Mouse (Mus musculus) heart, adult 8-10 months (tissue): ENCODE data around the gene Fbxl20. TPM values are rescaled to one million over a fixed set of nuclear protein-coding genes. Genes with fewer than 3 reads are reported as not detected.

ENCODE experiments used
- DNase-seq: peaks from one replicate; pipeline ENCODE4 v3.0.0; 2022; ENCODE audit warnings: low spot score
- total RNA-seq, 4 experiments: library from RNA; stranded (reverse); gene quantifications; 2 replicates each; pipeline ENCODE4 v1.2.4; 2022

The Fbxl20 gene
- total RNA-seq, 4 experiments from 2014 or later = 16.6 to 22.3 (median 18.8) TPM

- DNase-seq = no peak
Measured at GRCm38 (mm10) chr11:98049672-98050519, 100.3 kb downstream of the Fbxl20 start.

GRCm38 (mm10) chr11:98047745-98048144 lies 102.5 kb downstream of the Fbxl20 start:
- no peak for DNase-seq

GRCm38 (mm10) chr11:98046466-98046865 lies 103.7 kb downstream of the Fbxl20 start:
- DNase-seq = no peak

GRCm38 (mm10) chr11:98045596-98045995 lies 104.6 kb downstream of the Fbxl20 start:
- DNase-seq = no peak

- DNase-seq = no peak
Measured at GRCm38 (mm10) chr11:98044074-98044473, 106.1 kb downstream of the Fbxl20 start.

- no peak for DNase-seq
Measured at GRCm38 (mm10) chr11:98042741-98043140, 107.5 kb downstream of the Fbxl20 start.

- no peak for DNase-seq
Measured at GRCm38 (mm10) chr11:98040975-98041374, 109.2 kb downstream of the Fbxl20 start.

- DNase-seq = no peak
Measured at GRCm38 (mm10) chr11:98037871-98038270, 112.3 kb downstream of the Fbxl20 start.

GRCm38 (mm10) chr11:98035977-98036377 lies 114.2 kb downstream of the Fbxl20 start:
- no peak for DNase-seq

- DNase-seq = no peak
Measured at GRCm38 (mm10) chr11:98034840-98035239, 115.4 kb downstream of the Fbxl20 start.

- no peak for DNase-seq
Measured at GRCm38 (mm10) chr11:98034061-98034460, 116.1 kb downstream of the Fbxl20 start.

Other genes with a start within 250 kb of the Fbxl20 start
- gene Plxdc1, start 164.0 kb downstream of the Fbxl20 start, total RNA-seq = 1 to 10 TPM; 2.7 to 4.5 (median 3.4) TPM
- under 1 TPM; 0.22 to 0.87 (median 0.45) TPM for gene Arl5c, start 154.2 kb downstream of the Fbxl20 start, total RNA-seq
- 1 to 10 TPM; 6.2 to 8.5 (median 6.5) TPM for gene Cacnb1, start 127.4 kb downstream of the Fbxl20 start, total RNA-seq
- 100 to 1,000 TPM; 503 to 616 (median 589) TPM for gene Rpl19, start 123.7 kb downstream of the Fbxl20 start, total RNA-seq
- under 1 TPM; 0.16 to 0.23 (median 0.19) TPM for gene Stac2, start 96.9 kb downstream of the Fbxl20 start, total RNA-seq
- 10 to 100 TPM; 40.4 to 41.8 (median 41.2) TPM for gene Med1, start 42.9 kb upstream of the Fbxl20 start, total RNA-seq
- gene Cdk12, start 52.7 kb upstream of the Fbxl20 start, total RNA-seq = 10 to 100 TPM; 20.1 to 22.5 (median 21.8) TPM
- not detected for gene Neurod2, start 179.2 kb upstream of the Fbxl20 start, total RNA-seq
- gene Ppp1r1b, start 198.0 kb upstream of the Fbxl20 start, total RNA-seq = 10 to 100 TPM in 2 of 4 experiments, 1 to 10 TPM in 2; 4.0 to 11.3 (median 7.1) TPM
- 10 to 100 TPM; 17.2 to 28.8 (median 23.7) TPM for gene Stard3, start 208.0 kb upstream of the Fbxl20 start, total RNA-seq
- gene Tcap, start 233.4 kb upstream of the Fbxl20 start, total RNA-seq = 1,000 to 10,000 TPM; 2,176 to 4,520 (median 3,450) TPM
- gene Pnmt, start 236.0 kb upstream of the Fbxl20 start, total RNA-seq = 1 to 10 TPM in 3 of 4 experiments, not detected in 1; 1.2 to 1.6 (median 1.4) TPM